Mouse (Mus musculus) forebrain, embryonic 12.5 days (tissue): ENCODE results near the gene Chaf1b. TPM values are rescaled to one million over a fixed set of nuclear protein-coding genes. Genes with fewer than 3 reads are reported as not detected.

Source experiments
- ATAC-seq: fragments of 200-750 bp; cut with Nextera tagmentation; 2 replicates; pipeline ENCODE4 v1.8.0; 2017; ENCODE audit warnings: moderate TSS enrichment; ENCODE audit not compliant: low FRiP score
- H3K27ac ChIP-seq: fragments of 300-500 bp; sonication (generic); 2 replicates; pipeline ENCODE4 v1.5.1; 2016; ENCODE audit warnings: mild to moderate bottlenecking
- H3K27me3 ChIP-seq: fragments of 300-500 bp; sonication (generic); 2 replicates; pipeline ENCODE4 v1.6.1; 2016; ENCODE audit warnings: mild to moderate bottlenecking
- H3K36me3 ChIP-seq: fragments of 300-500 bp; sonication (generic); replicated peaks from 2 replicates; pipeline ENCODE4 v1.6.1; 2016; ENCODE audit warnings: mild to moderate bottlenecking
- H3K4me1 ChIP-seq: fragments of 300-500 bp; sonication (generic); 2 replicates; pipeline ENCODE4 v1.6.1; 2016
- H3K4me2 ChIP-seq: fragments of 300-500 bp; sonication (generic); 2 replicates; pipeline ENCODE4 v1.6.1; 2016; ENCODE audit warnings: mild to moderate bottlenecking, moderate library complexity
- H3K4me3 ChIP-seq: fragments of 300-500 bp; sonication (generic); replicated peaks from 2 replicates; pipeline ENCODE4 v1.5.1; 2016; ENCODE audit warnings: mild to moderate bottlenecking
- H3K9ac ChIP-seq: fragments of 300-500 bp; sonication (generic); 2 replicates; pipeline ENCODE4 v1.6.1; 2016; ENCODE audit warnings: mild to moderate bottlenecking
- H3K9me3 ChIP-seq: fragments of 300-500 bp; sonication (generic); 2 replicates; pipeline ENCODE4 v1.6.1; 2016
- WGBS: fragments of 180-500 bp; shearing (Covaris S2); methylation state at CpG from one replicate; pipeline ENCODE4 v1.1.7; 2016; 5-methylcytosine and 5-hydroxymethylcytosine counted together
- polyA plus RNA-seq: library from polyadenylated mRNA; unstranded; fragments of >200 nt; fragmentation: Nextera tagmentation; extraction: Ambion mirVana; gene quantifications from 2 replicates; pipeline ENCODE4 v1.2.1, GENCODE M21; 2016

Gene Chaf1b
- polyA plus RNA-seq, 1 experiment from 2014 or later = 93.4 TPM

GRCm38 (mm10) chr16:93893285-93893684 lies 9.6 kb downstream of the Chaf1b start:
- Histone ChIP-seq H3K4me1 (no peaks in the 10 kb centered on the region), H3K4me2 (no peak overlapping the region), H3K36me3 (peaks cover 79% of the 10 kb centered on the region), H3K27ac (no peak overlapping the region), H3K9ac (no peak overlapping the region), H3K4me3 (no peak overlapping the region), H3K9me3 (no peaks in the 10 kb centered on the region), H3K27me3 (no peaks in the 10 kb centered on the region)
- 98% methylated on average over 5 of the region's 5 CpGs for WGBS
- ATAC-seq = no peak

DNA sequence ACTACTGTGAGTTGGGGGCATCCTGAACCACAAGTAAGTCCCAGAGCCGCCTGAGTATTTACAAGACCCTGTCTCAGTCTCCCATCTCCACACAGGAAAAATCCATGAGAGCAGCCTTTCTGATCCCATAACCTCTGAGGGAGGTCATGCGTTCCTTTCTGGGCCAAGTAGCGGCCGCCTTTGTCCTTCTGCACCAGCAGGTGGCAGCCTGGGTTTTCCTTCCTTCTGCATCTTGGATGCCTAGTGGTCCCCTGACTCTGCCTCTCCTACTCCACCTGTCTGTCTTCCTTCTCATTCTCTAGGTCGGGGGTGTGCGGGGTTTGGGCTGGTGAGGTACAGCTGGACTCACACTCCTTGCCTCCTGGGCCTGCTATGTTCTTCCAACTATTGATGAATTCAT lies 19.3 kb downstream of the Chaf1b start:
- Histone ChIP-seq H3K9me3 (no peaks in the 10 kb centered on the region), H3K4me2 (no peak overlapping the region), H3K36me3 (peaks cover 63% of the 10 kb centered on the region), H3K27ac (no peak overlapping the region), H3K4me3 (no peak overlapping the region), H3K4me1 (no peaks in the 10 kb centered on the region), H3K9ac (no peak overlapping the region), H3K27me3 (no peaks in the 10 kb centered on the region)
- WGBS = 83% methylated on average over 6 of the region's 6 CpGs
- ATAC-seq = no peak

GRCm38 (mm10) chr16:93906156-93907014 lies 22.7 kb downstream of the Chaf1b start:
- H3K9ac ChIP-seq = no peak overlapping the region
- H3K9me3 ChIP-seq = no peaks in the 10 kb centered on the region
- 0 out of 2 replicates have a peak overlapping the region, but pooled peaks have one; percentile 31 for H3K27ac ChIP-seq
- H3K4me3 ChIP-seq = no peak overlapping the region
- 80% methylated on average over 11 of the region's 11 CpGs for WGBS
- no peaks in the 10 kb centered on the region for H3K4me1 ChIP-seq
- 0 out of 2 replicates have a peak, but pooled peaks have one; percentile 36 for ATAC-seq
- no peaks in the 10 kb centered on the region for H3K27me3 ChIP-seq
- no peak overlapping the region for H3K4me2 ChIP-seq
- H3K36me3 ChIP-seq = peaks cover 49% of the 10 kb centered on the region

GRCm38 (mm10) chr16:93907761-93908160 lies 24.1 kb downstream of the Chaf1b start:
- no peaks in the 10 kb centered on the region for H3K4me1 ChIP-seq
- H3K4me3 ChIP-seq = no peak overlapping the region
- peaks cover 35% of the 10 kb centered on the region for H3K36me3 ChIP-seq
- H3K9me3 ChIP-seq = no peaks in the 10 kb centered on the region
- WGBS = 77% methylated on average over 5 of the region's 5 CpGs
- no peaks in the 10 kb centered on the region for H3K27me3 ChIP-seq
- H3K27ac ChIP-seq = no peak overlapping the region
- H3K9ac ChIP-seq = no peak overlapping the region
- no peak for ATAC-seq
- H3K4me2 ChIP-seq = no peak overlapping the region

DNA sequence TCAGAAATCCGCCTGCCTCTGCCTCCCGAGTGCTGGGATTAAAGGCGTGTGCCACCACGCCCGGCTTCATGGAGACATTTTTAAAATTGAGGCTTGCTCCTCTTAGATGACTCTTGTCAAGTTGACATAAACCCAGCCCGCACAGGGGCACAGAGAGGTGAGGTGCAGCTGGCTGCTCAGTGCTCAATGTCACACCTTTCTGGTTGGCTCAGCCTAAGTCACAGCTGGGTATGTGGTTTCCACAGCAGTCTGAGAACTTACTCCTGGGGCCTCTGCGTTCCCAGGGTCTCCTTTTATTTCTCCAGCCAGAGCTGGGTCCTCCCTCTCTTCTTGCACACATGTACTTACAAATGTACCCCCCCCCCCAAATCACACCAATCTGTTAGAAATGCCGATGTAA lies 24.5 kb downstream of the Chaf1b start:
- no peak overlapping the region for H3K9ac ChIP-seq
- H3K27me3 ChIP-seq = no peaks in the 10 kb centered on the region
- H3K4me2 ChIP-seq = no peak overlapping the region
- no peak overlapping the region for H3K4me3 ChIP-seq
- H3K9me3 ChIP-seq = no peaks in the 10 kb centered on the region
- 95% methylated on average over 8 of the region's 8 CpGs for WGBS
- no peak overlapping the region for H3K27ac ChIP-seq
- H3K4me1 ChIP-seq = no peaks in the 10 kb centered on the region
- H3K36me3 ChIP-seq = peaks cover 31% of the 10 kb centered on the region
- ATAC-seq = no peak

- no peak overlapping the region for H3K27ac ChIP-seq
- H3K4me2 ChIP-seq = no peak overlapping the region
- WGBS = 92% methylated on average over 3 of the region's 3 CpGs
- no peaks in the 10 kb centered on the region for H3K9me3 ChIP-seq
- H3K27me3 ChIP-seq = no peaks in the 10 kb centered on the region
- H3K4me3 ChIP-seq = no peak overlapping the region
- H3K4me1 ChIP-seq = no peaks in the 10 kb centered on the region
- no peak overlapping the region for H3K9ac ChIP-seq
- H3K36me3 ChIP-seq = peaks cover 17% of the 10 kb centered on the region
- ATAC-seq = no peak
Measured at GRCm38 (mm10) chr16:93909936-93910335, 26.2 kb downstream of the Chaf1b start.

- H3K4me3 ChIP-seq = no peak overlapping the region
- no peak for ATAC-seq
- no peaks in the 10 kb centered on the region for H3K27me3 ChIP-seq
- H3K4me1 ChIP-seq = no peaks in the 10 kb centered on the region
- H3K36me3 ChIP-seq = peaks cover 13% of the 10 kb centered on the region
- H3K4me2 ChIP-seq = no peak overlapping the region
- no peaks in the 10 kb centered on the region for H3K9me3 ChIP-seq
- no peak overlapping the region for H3K9ac ChIP-seq
- no peak overlapping the region for H3K27ac ChIP-seq
- 70% methylated on average over 28 of the region's 28 CpGs for WGBS
Measured at GRCm38 (mm10) chr16:93910735-93911665, 27.3 kb downstream of the Chaf1b start.

DNA sequence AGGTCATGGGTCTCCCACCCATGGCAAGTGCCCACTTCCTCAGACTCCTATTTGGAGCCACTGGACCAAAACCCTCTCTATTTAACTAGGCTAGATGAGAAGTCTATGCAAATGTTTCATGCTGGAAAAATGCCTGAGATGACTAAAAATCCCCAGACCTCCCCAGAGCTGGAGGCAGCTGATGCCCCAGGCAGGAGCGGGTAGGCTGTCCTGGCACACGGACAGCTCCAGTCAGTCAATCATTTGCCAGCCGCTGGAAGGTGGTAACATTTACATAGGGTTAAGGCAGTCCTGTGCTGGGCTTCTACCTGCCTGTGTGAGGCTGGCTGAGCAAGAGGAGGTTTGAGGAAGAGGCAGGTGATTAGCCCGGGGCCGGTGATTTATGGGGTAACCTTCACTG lies 28.5 kb downstream of the Chaf1b start:
- WGBS = 87% methylated on average over 5 of the region's 5 CpGs
- Histone ChIP-seq H3K36me3 (0 out of 2 replicates have a peak, but pooled peaks cover 2% of the 10 kb centered on the region), H3K27ac (no peak overlapping the region), H3K9ac (no peak overlapping the region), H3K4me3 (no peak overlapping the region), H3K27me3 (no peaks in the 10 kb centered on the region), H3K4me1 (no peaks in the 10 kb centered on the region), H3K9me3 (no peaks in the 10 kb centered on the region), H3K4me2 (no peak overlapping the region)
- no peak for ATAC-seq

- H3K27me3 ChIP-seq = 0 out of 2 replicates have a peak, but pooled peaks cover 4% of the 10 kb centered on the region
- H3K4me2 ChIP-seq = no peak overlapping the region
- H3K4me1 ChIP-seq = no peaks in the 10 kb centered on the region
- 78% methylated on average over 3 of the region's 3 CpGs for WGBS
- no peak overlapping the region for H3K4me3 ChIP-seq
- ATAC-seq = no peak
- no peak overlapping the region for H3K27ac ChIP-seq
- H3K9me3 ChIP-seq = no peaks in the 10 kb centered on the region
- H3K9ac ChIP-seq = no peak overlapping the region
- H3K36me3 ChIP-seq = no peaks in the 10 kb centered on the region
Measured at GRCm38 (mm10) chr16:93912808-93913207, 29.1 kb downstream of the Chaf1b start.

DNA sequence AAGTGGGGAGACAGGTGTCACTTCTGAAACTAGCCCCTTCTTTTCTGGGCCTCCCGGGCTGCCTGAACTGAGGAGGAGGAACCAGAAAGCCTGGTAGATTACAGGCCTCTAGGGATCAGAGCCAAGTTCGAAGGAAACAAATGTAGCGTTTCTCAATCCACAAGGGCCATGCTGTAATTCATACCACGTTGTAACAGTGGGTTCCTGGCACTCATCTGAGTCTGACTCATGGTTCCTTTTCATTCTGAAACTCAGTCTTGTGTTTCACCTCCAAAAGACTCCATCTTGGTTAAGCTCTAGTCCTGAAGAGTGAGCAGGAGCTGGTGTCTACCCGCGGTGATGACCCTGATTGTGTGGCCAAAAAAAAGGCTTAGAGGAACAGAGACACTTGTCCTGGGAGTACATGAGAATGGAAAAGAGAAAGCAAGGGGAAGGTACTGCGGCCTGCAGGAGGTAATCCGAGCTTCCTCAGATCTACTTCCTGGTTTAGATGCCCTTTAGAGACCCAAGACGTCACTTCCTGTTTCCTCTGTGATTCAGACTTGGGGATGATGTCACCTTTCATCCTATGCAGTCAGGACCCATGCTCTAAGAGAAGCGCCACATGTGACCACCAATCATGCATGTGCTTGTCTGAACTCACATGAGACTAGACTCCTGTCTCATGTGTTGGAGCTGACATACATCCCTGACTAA lies 30.3 kb downstream of the Chaf1b start:
- Histone ChIP-seq H3K36me3 (no peaks in the 10 kb centered on the region), H3K27me3 (0 out of 2 replicates have a peak, but pooled peaks cover 4% of the 10 kb centered on the region), H3K4me2 (no peak overlapping the region), H3K27ac (no peak overlapping the region), H3K4me1 (peaks cover 3% of the 10 kb centered on the region; the same call in 1 of the 2 replicates), H3K9me3 (no peaks in the 10 kb centered on the region), H3K4me3 (no peak overlapping the region), H3K9ac (no peak overlapping the region)
- WGBS = 85% methylated on average over 10 of the region's 10 CpGs
- no peak for ATAC-seq

- WGBS = 37% methylated on average over 9 of the region's 10 CpGs
- H3K27ac ChIP-seq = no peak overlapping the region
- no peak overlapping the region for H3K4me2 ChIP-seq
- peaks cover 3% of the 10 kb centered on the region; the same call in 1 of the 2 replicates for H3K4me1 ChIP-seq
- 0 out of 2 replicates have a peak, but pooled peaks cover 4% of the 10 kb centered on the region for H3K27me3 ChIP-seq
- no peaks in the 10 kb centered on the region for H3K36me3 ChIP-seq
- ATAC-seq = no peak
- no peaks in the 10 kb centered on the region for H3K9me3 ChIP-seq
- H3K9ac ChIP-seq = no peak overlapping the region
- H3K4me3 ChIP-seq = no peak overlapping the region
Measured at GRCm38 (mm10) chr16:93915338-93915849, 31.7 kb downstream of the Chaf1b start.
